Mouse (Mus musculus) intestine, embryonic 14.5 days (tissue): ENCODE measurements around the gene Fcgr4. TPM values are rescaled to one million over a fixed set of nuclear protein-coding genes. Genes with fewer than 3 reads are reported as not detected.

Source experiments
- ATAC-seq: fragments of 200-750 bp; cut with Nextera tagmentation; replicated peaks from 2 replicates; pipeline ENCODE4 v1.8.0; 2017; ENCODE audit warnings: low read depth, moderate number of reproducible peaks, moderate TSS enrichment, moderate library complexity; ENCODE audit not compliant: low FRiP score, low TSS enrichment
- DNase-seq: peaks from one replicate; pipeline ENCODE4 v3.0.0-alpha.2; 2018; ENCODE audit warnings: low spot score
- H3K27ac ChIP-seq: fragments of 300-500 bp; sonication (generic); 2 replicates; pipeline ENCODE4 v1.5.1; 2014; ENCODE audit warnings: low read depth, mild to moderate bottlenecking, control low read depth
- H3K27me3 ChIP-seq: fragments of 300-500 bp; sonication (generic); replicated peaks from 2 replicates; pipeline ENCODE4 v1.6.1; 2014; ENCODE audit warnings: low read length, control low read depth; ENCODE audit not compliant: control insufficient read depth, insufficient read depth
- H3K36me3 ChIP-seq: fragments of 300-500 bp; sonication (generic); 2 replicates; pipeline ENCODE4 v1.6.1; 2014; ENCODE audit warnings: low read length, control low read depth; ENCODE audit not compliant: control insufficient read depth, insufficient read depth
- H3K4me1 ChIP-seq: fragments of 300-500 bp; sonication (generic); replicated peaks from 2 replicates; pipeline ENCODE4 v1.6.1; 2014; ENCODE audit warnings: low read length, control low read depth, mixed read lengths; ENCODE audit not compliant: control insufficient read depth, insufficient read depth
- H3K4me2 ChIP-seq: fragments of 300-500 bp; sonication (generic); 2 replicates; pipeline ENCODE4 v1.6.1; 2014; ENCODE audit warnings: low read length
- H3K4me3 ChIP-seq: fragments of 300-500 bp; sonication (generic); 2 replicates; pipeline ENCODE4 v1.5.1; 2014; ENCODE audit warnings: low read depth, low read length, control low read depth, mixed read lengths
- H3K9ac ChIP-seq: fragments of 300-500 bp; sonication (generic); 2 replicates; pipeline ENCODE4 v1.6.1; 2014; ENCODE audit warnings: mild to moderate bottlenecking, low read length
- H3K9me3 ChIP-seq: fragments of 300-500 bp; sonication (generic); 2 replicates; pipeline ENCODE4 v1.6.1; 2016; ENCODE audit warnings: low read length, control low read depth; ENCODE audit not compliant: control insufficient read depth
- WGBS: fragments of 180-500 bp; shearing (Covaris S2); extraction: QIAGEN DNeasy Blood & Tissue Kit; methylation state at CpG from one replicate; pipeline ENCODE4 v1.1.7; 2014; 5-methylcytosine and 5-hydroxymethylcytosine counted together
- polyA plus RNA-seq: library from polyadenylated mRNA; unstranded; fragments of >200 nt; fragmentation: Nextera tagmentation; extraction: Ambion mirVana; gene quantifications from 2 replicates; pipeline ENCODE4 v1.2.1, GENCODE M21; 2014

Gene Fcgr4
- polyA plus RNA-seq, 1 experiment from 2014 or later = 1.1 TPM

DNA sequence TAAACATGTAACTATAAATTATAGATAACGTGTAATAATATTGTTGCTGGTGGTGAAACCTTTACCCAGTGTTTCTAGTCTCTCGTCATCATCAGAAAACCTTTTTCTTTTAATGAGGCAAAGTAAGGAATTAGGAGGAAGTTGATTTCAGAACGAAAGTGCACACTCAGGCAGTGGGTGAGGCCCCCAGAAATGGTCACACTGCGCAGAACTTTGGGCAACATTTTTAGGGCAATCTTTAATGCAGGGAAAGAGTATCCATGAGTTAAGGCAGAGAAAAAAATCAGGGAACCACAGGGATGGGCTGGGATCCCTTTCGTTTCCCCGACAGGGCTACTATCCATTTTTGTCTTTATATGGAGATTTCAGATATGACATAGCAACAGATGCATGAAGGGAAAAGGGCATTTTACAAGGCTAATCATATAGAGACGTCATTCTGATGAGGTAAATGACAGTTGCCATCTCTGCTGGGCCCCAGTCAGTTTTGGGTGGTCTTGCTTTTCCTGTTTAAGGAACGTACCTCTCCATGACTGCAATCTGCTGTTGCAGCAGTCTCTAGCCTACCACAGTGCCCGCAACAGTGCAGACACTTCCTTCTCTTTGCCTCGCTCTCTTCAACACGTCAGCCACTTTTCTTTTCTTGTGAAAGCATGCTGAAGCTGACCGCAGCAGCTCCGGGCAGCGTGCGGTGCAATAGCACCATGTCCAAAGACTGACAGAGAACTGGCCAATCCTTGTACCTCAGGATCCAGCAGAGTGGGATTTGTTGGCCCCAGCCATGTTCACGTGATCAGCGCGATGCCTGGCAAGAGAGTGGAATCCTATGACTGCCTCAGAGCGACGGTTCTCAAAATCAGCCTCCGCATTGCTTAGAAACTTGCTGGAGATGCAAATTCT lies 20.7 kb upstream of the Fcgr4 start:
- no peaks in the 10 kb centered on the region for H3K27me3 ChIP-seq
- H3K4me1 ChIP-seq = no peaks in the 10 kb centered on the region
- ATAC-seq (no peak), DNase-seq (no peak)
- no peak overlapping the region for H3K9ac ChIP-seq
- no peak overlapping the region for H3K27ac ChIP-seq
- H3K4me2 ChIP-seq = peak overlapping the region; percentile 35
- H3K9me3 ChIP-seq = no peaks in the 10 kb centered on the region
- 55% methylated on average over 21 of the region's 21 CpGs for WGBS
- H3K4me3 ChIP-seq = 0 out of 2 replicates have a peak overlapping the region, but pooled peaks have one; percentile 8
- H3K36me3 ChIP-seq = no peaks in the 10 kb centered on the region

DNA sequence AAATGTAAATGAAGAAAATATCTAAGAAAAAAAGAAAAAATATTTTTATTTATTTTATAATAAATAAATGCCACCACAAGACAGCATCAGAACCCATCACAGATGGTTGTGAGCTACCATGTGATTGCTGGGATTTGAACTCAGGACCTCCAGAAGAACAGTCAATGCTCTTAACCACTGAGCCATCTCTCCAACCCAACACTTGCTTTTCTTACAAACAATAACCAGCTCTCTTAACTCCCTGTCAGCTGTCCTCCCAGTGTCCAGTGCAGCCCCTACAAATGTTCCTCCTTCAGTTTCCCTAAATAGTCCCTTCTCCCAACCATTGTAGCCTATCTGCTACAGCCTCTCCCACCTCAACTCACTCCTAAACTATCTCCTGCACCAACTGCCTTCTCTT lies 18.9 kb upstream of the Fcgr4 start:
- Histone ChIP-seq H3K27me3 (no peaks in the 10 kb centered on the region), H3K27ac (no peak overlapping the region), H3K4me1 (no peaks in the 10 kb centered on the region), H3K4me3 (no peak overlapping the region), H3K9ac (no peak overlapping the region), H3K36me3 (no peaks in the 10 kb centered on the region), H3K9me3 (no peaks in the 10 kb centered on the region), H3K4me2 (no peak overlapping the region)
- DNase-seq (no peak), ATAC-seq (no peak)

DNA sequence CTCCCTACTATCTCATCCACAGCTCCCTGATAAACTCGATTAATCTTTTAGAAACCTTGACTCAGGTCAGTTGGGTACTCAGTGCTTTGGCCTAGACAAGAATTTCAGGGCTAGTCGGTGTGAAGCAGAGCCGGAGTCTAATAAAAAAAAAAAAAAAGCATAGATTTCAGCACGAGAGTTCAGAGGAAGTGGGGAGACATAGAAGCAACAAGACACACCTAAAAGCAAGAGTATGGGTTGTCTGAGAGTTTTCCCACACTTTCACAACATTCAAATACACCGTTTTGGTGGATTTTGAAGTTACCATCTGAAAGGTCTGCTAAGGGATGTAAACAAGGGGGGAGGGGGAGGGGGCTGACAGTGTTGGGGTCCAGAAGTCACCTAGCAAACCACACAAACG lies 13.6 kb upstream of the Fcgr4 start:
- Histone ChIP-seq H3K36me3 (no peaks in the 10 kb centered on the region), H3K4me1 (no peaks in the 10 kb centered on the region), H3K27ac (no peak overlapping the region), H3K4me3 (no peak overlapping the region), H3K27me3 (no peaks in the 10 kb centered on the region), H3K9ac (no peak overlapping the region), H3K4me2 (no peak overlapping the region), H3K9me3 (0 out of 2 replicates have a peak, but pooled peaks cover 5% of the 10 kb centered on the region)
- ATAC-seq (no peak), DNase-seq (no peak)
- 59% methylated on average over 6 of the region's 6 CpGs for WGBS

DNA sequence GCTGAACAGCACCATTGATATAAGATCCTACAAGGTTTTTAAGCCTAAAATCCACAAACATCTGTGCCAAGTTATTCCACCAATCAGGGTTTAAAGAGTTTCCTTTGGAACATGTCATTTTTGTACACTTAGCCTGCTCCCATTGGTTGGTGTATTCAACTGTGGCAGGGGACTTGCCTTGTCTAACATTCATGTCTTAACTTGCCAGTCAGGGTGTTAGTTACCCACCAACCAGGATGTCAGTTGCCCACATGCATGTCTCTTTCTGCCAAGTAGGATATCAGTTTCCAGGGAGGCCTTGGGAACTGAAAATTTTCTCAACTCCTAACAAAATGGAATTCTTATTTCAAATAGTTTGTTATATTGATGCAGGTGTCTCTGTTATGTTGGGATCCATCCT lies 13.1 kb upstream of the Fcgr4 start:
- Histone ChIP-seq H3K36me3 (no peaks in the 10 kb centered on the region), H3K9ac (no peak overlapping the region), H3K4me3 (no peak overlapping the region), H3K27ac (no peak overlapping the region), H3K4me2 (no peak overlapping the region), H3K9me3 (0 out of 2 replicates have a peak, but pooled peaks cover 5% of the 10 kb centered on the region), H3K27me3 (no peaks in the 10 kb centered on the region), H3K4me1 (no peaks in the 10 kb centered on the region)
- DNase-seq (no peak), ATAC-seq (no peak)

DNA sequence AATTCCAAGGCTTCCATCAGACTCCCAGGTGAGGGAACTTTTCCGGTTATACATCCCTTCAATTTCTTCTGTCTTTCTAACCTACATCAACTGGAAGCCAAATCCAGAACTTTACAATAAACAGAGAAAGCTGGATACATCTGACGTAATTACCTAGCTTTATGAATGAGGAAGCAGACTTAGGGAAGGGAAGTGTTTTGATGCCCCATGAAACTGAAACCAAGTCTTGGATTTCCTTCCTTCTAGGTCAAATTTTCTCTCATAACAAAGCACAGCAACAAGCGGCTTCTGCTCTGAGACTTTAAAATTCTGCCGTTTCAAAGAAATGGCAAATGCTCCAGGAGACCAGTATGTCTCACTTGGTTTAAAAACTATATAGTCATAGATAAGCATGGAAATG lies 12.4 kb upstream of the Fcgr4 start:
- 86% methylated on average over 4 of the region's 4 CpGs for WGBS
- ATAC-seq (no peak), DNase-seq (no peak)
- Histone ChIP-seq H3K4me1 (no peaks in the 10 kb centered on the region), H3K36me3 (no peaks in the 10 kb centered on the region), H3K27ac (no peak overlapping the region), H3K9ac (no peak overlapping the region), H3K9me3 (0 out of 2 replicates have a peak, but pooled peaks cover 5% of the 10 kb centered on the region), H3K4me3 (no peak overlapping the region), H3K27me3 (no peaks in the 10 kb centered on the region), H3K4me2 (no peak overlapping the region)

DNA sequence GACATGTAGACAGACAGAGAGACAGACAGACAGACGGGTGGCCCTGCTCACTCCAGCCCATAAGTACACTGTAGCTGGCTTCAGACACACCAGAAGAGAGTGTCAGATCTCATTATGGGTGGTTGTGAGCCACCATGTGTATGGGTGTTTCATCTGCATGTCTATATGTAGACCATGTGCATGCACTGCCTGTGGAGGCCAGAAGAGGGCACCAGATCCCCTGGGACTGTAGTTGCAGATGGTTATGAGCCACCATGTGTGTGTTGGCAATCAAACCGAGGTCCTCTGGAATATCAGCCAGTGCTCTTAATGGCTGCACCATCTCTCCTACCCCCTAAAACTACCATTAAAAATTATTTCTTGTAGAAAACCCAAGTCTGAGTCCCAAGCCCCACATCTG lies 11.8 kb upstream of the Fcgr4 start:
- WGBS = 88% methylated on average over 2 of the region's 2 CpGs
- no peak overlapping the region for H3K4me3 ChIP-seq
- H3K4me2 ChIP-seq = no peak overlapping the region
- H3K36me3 ChIP-seq = no peaks in the 10 kb centered on the region
- 0 out of 2 replicates have a peak, but pooled peaks cover 5% of the 10 kb centered on the region for H3K9me3 ChIP-seq
- no peaks in the 10 kb centered on the region for H3K4me1 ChIP-seq
- no peak overlapping the region for H3K27ac ChIP-seq
- ATAC-seq (no peak), DNase-seq (no peak)
- no peaks in the 10 kb centered on the region for H3K27me3 ChIP-seq
- H3K9ac ChIP-seq = no peak overlapping the region

DNA sequence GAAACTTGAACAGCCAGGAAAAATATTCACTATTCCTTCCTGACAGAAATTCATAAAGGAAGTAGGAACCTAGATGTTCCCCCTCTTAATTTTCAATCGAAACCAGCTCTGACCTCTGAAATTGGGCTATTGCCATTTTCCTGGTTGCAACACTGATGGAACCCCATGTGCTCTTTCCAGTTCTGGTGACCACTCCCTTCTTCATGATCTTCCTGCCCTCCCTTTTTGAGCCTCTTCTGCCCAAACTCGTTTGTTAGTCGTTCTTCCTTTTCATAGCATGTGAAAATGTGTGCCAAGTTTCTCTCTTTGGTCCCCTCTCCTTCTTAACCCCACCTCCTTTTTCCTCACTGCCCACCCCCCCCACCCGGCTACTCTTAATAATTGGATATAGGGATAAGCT lies 7.0 kb upstream of the Fcgr4 start:
- DNase-seq = no peak
- 86% methylated on average over 4 of the region's 4 CpGs for WGBS
- no peak overlapping the region for H3K4me2 ChIP-seq
- no peak overlapping the region for H3K4me3 ChIP-seq
- 0 out of 2 replicates have a peak, but pooled peaks cover 5% of the 10 kb centered on the region for H3K9me3 ChIP-seq
- no peak overlapping the region for H3K9ac ChIP-seq
- no peaks in the 10 kb centered on the region for H3K36me3 ChIP-seq
- no peaks in the 10 kb centered on the region for H3K27me3 ChIP-seq
- H3K27ac ChIP-seq = no peak overlapping the region
- ATAC-seq = no peak
- H3K4me1 ChIP-seq = no peaks in the 10 kb centered on the region

DNA sequence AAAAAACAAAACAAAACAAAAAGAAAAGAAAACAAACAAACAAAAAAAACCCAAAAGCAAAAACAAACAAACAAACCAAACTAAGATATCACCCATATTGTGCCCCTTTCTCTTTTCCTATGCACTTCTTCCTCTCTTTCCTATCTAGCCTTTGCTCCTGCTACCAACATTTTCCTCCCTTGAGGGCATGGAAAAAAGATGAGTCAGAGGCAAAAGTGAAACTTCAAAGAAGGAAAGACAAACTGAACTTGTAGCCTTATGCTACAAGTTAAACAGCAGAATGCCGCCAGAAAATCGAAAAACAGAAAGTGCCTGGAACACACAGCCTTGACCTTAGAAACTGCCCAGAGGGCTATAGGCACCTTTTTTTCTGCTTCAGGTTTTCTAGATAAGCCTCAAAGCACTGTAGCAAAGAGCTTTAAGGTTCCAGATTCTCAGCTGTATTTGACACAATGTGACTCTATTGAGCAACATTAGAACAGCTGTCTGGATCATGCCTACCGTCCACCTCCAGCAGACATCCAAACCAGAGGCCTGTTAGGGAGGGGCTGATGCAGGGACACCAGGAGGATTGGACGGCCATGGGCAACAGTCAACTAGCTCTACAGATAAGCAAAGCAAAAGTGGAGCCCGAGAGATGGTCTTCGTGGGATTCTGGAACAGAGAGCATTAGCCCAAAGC lies 1.9 kb upstream of the Fcgr4 start:
- Histone ChIP-seq H3K27me3 (no peaks in the 10 kb centered on the region), H3K27ac (no peak overlapping the region), H3K4me2 (no peak overlapping the region), H3K36me3 (no peaks in the 10 kb centered on the region), H3K4me1 (no peaks in the 10 kb centered on the region), H3K9ac (no peak overlapping the region), H3K4me3 (no peak overlapping the region), H3K9me3 (no peaks in the 10 kb centered on the region)
- ATAC-seq (no peak), DNase-seq (no peak)
- WGBS = 77% methylated on average over 6 of the region's 6 CpGs
